Mouse (Mus musculus): Measurements from ENCODE around the gene Ptprd. TPM values are rescaled to one million over a fixed set of nuclear protein-coding genes. Genes with fewer than 3 reads are reported as not detected.

Gene Ptprd
- polyA plus RNA-seq, 1 experiment from 2014 or later: 30.4 TPM

DNA sequence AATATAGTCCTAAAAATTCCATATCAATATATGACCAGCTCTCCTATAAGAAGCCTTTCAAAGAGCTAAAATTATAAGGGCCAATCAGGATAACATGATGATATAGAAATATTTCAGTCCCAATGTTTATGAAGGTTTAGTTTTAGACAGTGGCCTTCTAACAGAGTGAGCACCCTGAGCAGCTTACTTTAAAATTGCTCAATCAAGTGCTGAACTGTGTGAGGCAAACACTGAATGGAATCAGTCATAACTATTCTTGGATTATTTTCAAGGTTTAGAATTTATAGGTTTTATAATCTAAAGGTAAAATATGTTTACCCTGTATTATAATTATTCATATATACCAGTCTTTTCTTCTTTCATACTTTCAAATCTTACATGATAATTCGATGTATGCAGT lies 134.7 kb downstream of the Ptprd start:
- Histone ChIP-seq H3K36me3 (ENCODE audit: control insufficient read depth, insufficient read depth, low read length) (no peaks in the 10 kb centered on the region), H3K9me3 (ENCODE audit: control insufficient read depth, low read depth, low read length) (no peaks in the 10 kb centered on the region), H3K27me3 (ENCODE audit: control insufficient read depth, insufficient read depth, low read length) (no peaks in the 10 kb centered on the region), H3K27ac (ENCODE audit: low read length) (no peak overlapping the region), H3K4me3 (ENCODE audit: low read depth, low read length) (no peak overlapping the region), H3K9ac (replicated peaks; ENCODE audit: low read depth, low read length) (no peak overlapping the region), H3K4me2 (replicated peaks; ENCODE audit: low read depth, low read length) (no peak overlapping the region), H3K4me1 (ENCODE audit: control insufficient read depth, insufficient read depth, low read length) (no peaks in the 10 kb centered on the region)
- 89% methylated on average over 1 of the region's 1 CpGs for whole genome bisulfite sequencing
- ATAC-seq (ENCODE audit: insufficient number of reproducible peaks, insufficient read depth, low FRiP score, low read depth): no peak

DNA sequence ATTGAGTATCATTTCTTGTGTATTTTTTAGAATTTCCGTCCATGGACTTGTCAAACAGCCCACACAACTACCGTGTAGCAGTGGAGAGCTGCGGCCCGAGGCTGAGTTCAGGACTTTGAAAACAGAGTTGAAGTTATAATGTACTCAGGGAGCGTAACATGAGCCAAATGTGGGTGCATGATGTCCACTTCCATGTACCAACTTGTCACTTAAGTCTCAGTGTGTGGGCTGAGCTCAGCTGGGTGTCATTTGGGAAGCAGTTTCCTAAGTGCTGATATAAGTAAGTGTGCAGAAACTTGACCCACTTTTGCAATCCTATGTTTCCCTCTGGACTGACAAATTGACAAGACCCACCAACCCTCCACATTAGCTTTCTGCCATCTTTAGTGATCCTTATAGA lies 173.4 kb downstream of the Ptprd start:
- H3K9ac ChIP-seq (replicated peaks; ENCODE audit: low read depth, low read length): no peak overlapping the region
- no peak overlapping the region for H3K4me2 ChIP-seq (replicated peaks; ENCODE audit: low read depth, low read length)
- no peaks in the 10 kb centered on the region for H3K9me3 ChIP-seq (ENCODE audit: control insufficient read depth, low read depth, low read length)
- no peaks in the 10 kb centered on the region for H3K36me3 ChIP-seq (ENCODE audit: control insufficient read depth, insufficient read depth, low read length)
- H3K4me3 ChIP-seq (ENCODE audit: low read depth, low read length): no peak overlapping the region
- no peak overlapping the region for H3K27ac ChIP-seq (ENCODE audit: low read length)
- no peaks in the 10 kb centered on the region for H3K4me1 ChIP-seq (ENCODE audit: control insufficient read depth, insufficient read depth, low read length)
- no peaks in the 10 kb centered on the region for H3K27me3 ChIP-seq (ENCODE audit: control insufficient read depth, insufficient read depth, low read length)
- ATAC-seq (ENCODE audit: insufficient number of reproducible peaks, insufficient read depth, low FRiP score, low read depth): no peak
- 82% methylated on average over 5 of the region's 5 CpGs for WGBS

GRCm38 (mm10) chr4:78002065-78002464 lies 209.7 kb downstream of the Ptprd start:
- ATAC-seq (ENCODE audit: insufficient number of reproducible peaks, insufficient read depth, low FRiP score, low read depth): no peak
- Histone ChIP-seq H3K36me3 (ENCODE audit: control insufficient read depth, insufficient read depth, low read length) (no peaks in the 10 kb centered on the region), H3K27ac (ENCODE audit: low read length) (no peak overlapping the region), H3K9me3 (ENCODE audit: control insufficient read depth, low read depth, low read length) (no peaks in the 10 kb centered on the region), H3K4me1 (ENCODE audit: control insufficient read depth, insufficient read depth, low read length) (no peaks in the 10 kb centered on the region), H3K27me3 (ENCODE audit: control insufficient read depth, insufficient read depth, low read length) (no peaks in the 10 kb centered on the region), H3K9ac (replicated peaks; ENCODE audit: low read depth, low read length) (no peak overlapping the region), H3K4me2 (replicated peaks; ENCODE audit: low read depth, low read length) (no peak overlapping the region), H3K4me3 (ENCODE audit: low read depth, low read length) (no peak overlapping the region)
- 73% methylated on average over 1 of the region's 1 CpGs for WGBS

DNA sequence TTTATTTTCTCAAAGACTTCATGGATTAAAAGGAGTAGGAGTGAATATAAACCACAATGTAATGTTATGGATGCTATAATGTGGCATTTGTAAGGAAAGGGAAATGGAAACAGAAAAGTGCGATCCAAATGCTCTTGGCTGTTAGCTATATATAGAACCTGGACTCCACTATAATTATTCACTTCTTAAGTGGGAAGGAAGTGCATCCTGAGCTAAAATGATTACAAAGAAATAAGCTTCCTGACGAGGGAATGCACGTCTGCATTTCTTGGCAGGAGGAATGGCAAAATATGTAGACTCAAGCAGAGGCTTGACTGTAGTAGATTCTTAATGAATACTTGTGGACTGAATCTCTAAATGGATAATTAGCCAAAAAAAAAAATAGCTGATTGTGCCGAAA lies 219.1 kb downstream of the Ptprd start:
- no peaks in the 10 kb centered on the region for H3K27me3 ChIP-seq (ENCODE audit: control insufficient read depth, insufficient read depth, low read length)
- ATAC-seq (ENCODE audit: insufficient number of reproducible peaks, insufficient read depth, low FRiP score, low read depth): no peak
- no peak overlapping the region for H3K9ac ChIP-seq (replicated peaks; ENCODE audit: low read depth, low read length)
- no peak overlapping the region for H3K4me3 ChIP-seq (ENCODE audit: low read depth, low read length)
- no peaks in the 10 kb centered on the region for H3K9me3 ChIP-seq (ENCODE audit: control insufficient read depth, low read depth, low read length)
- no peaks in the 10 kb centered on the region for H3K36me3 ChIP-seq (ENCODE audit: control insufficient read depth, insufficient read depth, low read length)
- no peaks in the 10 kb centered on the region for H3K4me1 ChIP-seq (ENCODE audit: control insufficient read depth, insufficient read depth, low read length)
- no peak overlapping the region for H3K27ac ChIP-seq (ENCODE audit: low read length)
- WGBS: 70% methylated on average over 4 of the region's 4 CpGs
- H3K4me2 ChIP-seq (replicated peaks; ENCODE audit: low read depth, low read length): no peak overlapping the region

GRCm38 (mm10) chr4:77982094-77982493 lies 229.7 kb downstream of the Ptprd start:
- Histone ChIP-seq H3K27me3 (ENCODE audit: control insufficient read depth, insufficient read depth, low read length) (no peaks in the 10 kb centered on the region), H3K9ac (replicated peaks; ENCODE audit: low read depth, low read length) (no peak overlapping the region), H3K27ac (ENCODE audit: low read length) (no peak overlapping the region), H3K4me1 (ENCODE audit: control insufficient read depth, insufficient read depth, low read length) (no peaks in the 10 kb centered on the region), H3K9me3 (ENCODE audit: control insufficient read depth, low read depth, low read length) (no peaks in the 10 kb centered on the region), H3K36me3 (ENCODE audit: control insufficient read depth, insufficient read depth, low read length) (no peaks in the 10 kb centered on the region), H3K4me2 (replicated peaks; ENCODE audit: low read depth, low read length) (no peak overlapping the region), H3K4me3 (ENCODE audit: low read depth, low read length) (no peak overlapping the region)
- WGBS: 84% methylated on average over 4 of the region's 4 CpGs
- no peak for ATAC-seq (ENCODE audit: insufficient number of reproducible peaks, insufficient read depth, low FRiP score, low read depth)

GRCm38 (mm10) chr4:77961711-77962110 lies 250.1 kb downstream of the Ptprd start:
- WGBS: 31% methylated on average over 2 of the region's 2 CpGs
- no peak for ATAC-seq (ENCODE audit: insufficient number of reproducible peaks, insufficient read depth, low FRiP score, low read depth)
- Histone ChIP-seq H3K27ac (ENCODE audit: low read length) (no peak overlapping the region), H3K36me3 (ENCODE audit: control insufficient read depth, insufficient read depth, low read length) (no peaks in the 10 kb centered on the region), H3K4me2 (replicated peaks; ENCODE audit: low read depth, low read length) (no peak overlapping the region), H3K27me3 (ENCODE audit: control insufficient read depth, insufficient read depth, low read length) (no peaks in the 10 kb centered on the region), H3K4me1 (ENCODE audit: control insufficient read depth, insufficient read depth, low read length) (no peaks in the 10 kb centered on the region), H3K4me3 (ENCODE audit: low read depth, low read length) (no peak overlapping the region), H3K9me3 (ENCODE audit: control insufficient read depth, low read depth, low read length) (no peaks in the 10 kb centered on the region), H3K9ac (replicated peaks; ENCODE audit: low read depth, low read length) (no peak overlapping the region)

DNA sequence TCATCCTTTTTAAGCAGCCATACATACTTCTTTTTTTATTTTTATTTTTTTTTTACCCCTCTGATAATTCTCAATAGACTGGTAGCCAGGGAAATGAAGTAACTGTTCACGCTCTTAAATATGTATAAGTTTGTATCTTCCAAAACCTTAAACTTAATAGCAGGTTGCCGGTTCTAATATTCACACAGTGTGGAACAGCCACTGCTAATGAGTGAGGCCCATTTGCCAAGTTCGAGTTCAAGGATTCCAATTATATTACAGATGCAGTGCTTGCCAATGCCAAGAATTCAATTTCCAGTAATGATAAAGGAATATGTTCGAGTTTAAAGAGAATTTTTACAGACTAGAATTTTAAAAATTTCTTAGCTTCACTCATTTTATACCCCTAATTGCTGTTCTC lies 322.3 kb downstream of the Ptprd start:
- Histone ChIP-seq H3K9me3 (ENCODE audit: control insufficient read depth, low read depth, low read length) (no peaks in the 10 kb centered on the region), H3K27me3 (ENCODE audit: control insufficient read depth, insufficient read depth, low read length) (no peaks in the 10 kb centered on the region), H3K27ac (ENCODE audit: low read length) (no peak overlapping the region), H3K4me2 (replicated peaks; ENCODE audit: low read depth, low read length) (no peak overlapping the region), H3K36me3 (ENCODE audit: control insufficient read depth, insufficient read depth, low read length) (no peaks in the 10 kb centered on the region), H3K9ac (replicated peaks; ENCODE audit: low read depth, low read length) (no peak overlapping the region), H3K4me3 (ENCODE audit: low read depth, low read length) (no peak overlapping the region), H3K4me1 (ENCODE audit: control insufficient read depth, insufficient read depth, low read length) (no peaks in the 10 kb centered on the region)
- 80% methylated on average over 4 of the region's 4 CpGs for WGBS
- no peak for ATAC-seq (ENCODE audit: insufficient number of reproducible peaks, insufficient read depth, low FRiP score, low read depth)

GRCm38 (mm10) chr4:77880213-77880612 lies 331.5 kb downstream of the Ptprd start:
- H3K9ac ChIP-seq (replicated peaks; ENCODE audit: low read depth, low read length): no peak overlapping the region
- H3K27ac ChIP-seq (ENCODE audit: low read length): no peak overlapping the region
- WGBS: 69% methylated on average over 2 of the region's 2 CpGs
- no peaks in the 10 kb centered on the region for H3K36me3 ChIP-seq (ENCODE audit: control insufficient read depth, insufficient read depth, low read length)
- no peak overlapping the region for H3K4me2 ChIP-seq (replicated peaks; ENCODE audit: low read depth, low read length)
- no peaks in the 10 kb centered on the region for H3K9me3 ChIP-seq (ENCODE audit: control insufficient read depth, low read depth, low read length)
- H3K4me3 ChIP-seq (ENCODE audit: low read depth, low read length): no peak overlapping the region
- H3K4me1 ChIP-seq (ENCODE audit: control insufficient read depth, insufficient read depth, low read length): no peaks in the 10 kb centered on the region
- no peaks in the 10 kb centered on the region for H3K27me3 ChIP-seq (ENCODE audit: control insufficient read depth, insufficient read depth, low read length)
- no peak; the same call in 1 of the 2 replicates for ATAC-seq (ENCODE audit: insufficient number of reproducible peaks, insufficient read depth, low FRiP score, low read depth)

DNA sequence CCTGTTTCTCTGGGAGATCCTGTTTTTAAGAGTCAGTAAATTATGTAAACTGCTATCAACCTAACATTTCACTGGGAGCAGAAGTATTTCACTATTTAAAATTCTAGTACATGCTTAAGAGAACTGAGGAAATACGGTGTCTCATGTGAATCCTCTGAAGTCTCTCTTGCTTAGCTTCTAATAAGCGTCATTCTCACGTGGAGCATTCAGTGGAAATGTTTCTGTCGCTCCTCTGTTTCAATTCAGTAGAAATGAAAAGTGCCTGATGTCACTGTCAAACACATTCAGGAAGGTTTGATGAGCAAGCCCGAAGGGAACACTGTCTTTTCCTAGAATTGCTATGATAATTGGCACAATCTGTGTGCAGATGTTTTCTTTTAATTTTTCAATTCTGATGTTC lies 350.5 kb downstream of the Ptprd start:
- no peaks in the 10 kb centered on the region for H3K4me1 ChIP-seq (ENCODE audit: control insufficient read depth, insufficient read depth, low read length)
- H3K9ac ChIP-seq (replicated peaks; ENCODE audit: low read depth, low read length): no peak overlapping the region
- no peak for ATAC-seq (ENCODE audit: insufficient number of reproducible peaks, insufficient read depth, low FRiP score, low read depth)
- no peak overlapping the region for H3K27ac ChIP-seq (ENCODE audit: low read length)
- no peak overlapping the region for H3K4me2 ChIP-seq (replicated peaks; ENCODE audit: low read depth, low read length)
- no peaks in the 10 kb centered on the region for H3K27me3 ChIP-seq (ENCODE audit: control insufficient read depth, insufficient read depth, low read length)
- no peak overlapping the region for H3K4me3 ChIP-seq (ENCODE audit: low read depth, low read length)
- H3K36me3 ChIP-seq (ENCODE audit: control insufficient read depth, insufficient read depth, low read length): no peaks in the 10 kb centered on the region
- no peaks in the 10 kb centered on the region for H3K9me3 ChIP-seq (ENCODE audit: control insufficient read depth, low read depth, low read length)
- 69% methylated on average over 5 of the region's 5 CpGs for WGBS

Measured in stomach, embryonic 14.5 days (tissue).